Mouse (Mus musculus) kidney, postnatal 0 days (tissue): ENCODE data around the gene Sik2. TPM values are rescaled to one million over a fixed set of nuclear protein-coding genes. Genes with fewer than 3 reads are reported as not detected.

Experiments used
- ATAC-seq: fragments of 200-750 bp; cut with Nextera tagmentation; replicated peaks from 2 replicates; pipeline ENCODE4 v1.8.0; 2017; ENCODE audit warnings: low read depth, moderate number of reproducible peaks, moderate TSS enrichment, moderate library complexity; ENCODE audit not compliant: low FRiP score
- DNase-seq: peaks from one replicate; pipeline ENCODE4 v3.0.0-alpha.2; 2016; ENCODE audit warnings: low spot score
- H3K27ac ChIP-seq: fragments of 300-500 bp; sonication (generic); 2 replicates; pipeline ENCODE4 v1.5.1; 2014; ENCODE audit warnings: mild to moderate bottlenecking
- H3K27me3 ChIP-seq: fragments of 300-500 bp; sonication (generic); 2 replicates; pipeline ENCODE4 v1.6.1; 2014; ENCODE audit warnings: low read length, mixed read lengths; ENCODE audit not compliant: insufficient read depth
- H3K36me3 ChIP-seq: fragments of 300-500 bp; sonication (generic); 2 replicates; pipeline ENCODE4 v1.6.1; 2014; ENCODE audit warnings: low read length, mixed read lengths; ENCODE audit not compliant: insufficient read depth
- H3K4me1 ChIP-seq: fragments of 300-500 bp; sonication (generic); replicated peaks from 2 replicates; pipeline ENCODE4 v1.6.1; 2014; ENCODE audit warnings: antibody characterized with exemption, low read length, mixed read lengths; ENCODE audit not compliant: insufficient read depth
- H3K4me2 ChIP-seq: fragments of 300-500 bp; sonication (generic); 2 replicates; pipeline ENCODE4 v1.6.1; 2014; ENCODE audit warnings: mild to moderate bottlenecking, low read length, moderate library complexity, mixed read lengths
- H3K4me3 ChIP-seq: fragments of 300-500 bp; sonication (generic); replicated peaks from 2 replicates; pipeline ENCODE4 v1.5.1; 2014; ENCODE audit warnings: low read depth, low read length
- H3K9ac ChIP-seq: fragments of 300-500 bp; sonication (generic); 2 replicates; pipeline ENCODE4 v1.6.1; 2014; ENCODE audit warnings: low read depth, low read length
- H3K9me3 ChIP-seq: fragments of 300-500 bp; sonication (generic); replicated peaks from 2 replicates; pipeline ENCODE4 v1.6.1; 2016; ENCODE audit warnings: low read length, inconsistent platforms, mixed read lengths
- CTCF ChIP-seq: IDR thresholded peaks from 2 replicates; pipeline ENCODE4 v1.5.1; 2016; ENCODE audit warnings: antibody characterized with exemption, low read depth, mild to moderate bottlenecking, moderate library complexity
- WGBS: fragments of 180-500 bp; shearing (Covaris S2); extraction: QIAGEN DNeasy Blood & Tissue Kit; methylation state at CpG from one replicate; pipeline ENCODE4 v1.1.7; 2014; 5-methylcytosine and 5-hydroxymethylcytosine counted together
- polyA plus RNA-seq: library from polyadenylated mRNA; unstranded; fragments of >200 nt; fragmentation: Nextera tagmentation; extraction: Ambion mirVana; gene quantifications from 2 replicates; pipeline ENCODE4 v1.2.1, GENCODE M21; 2015

The Sik2 gene
- polyA plus RNA-seq, 1 experiment from 2014 or later = 12.5 TPM

GRCm38 (mm10) chr9:50948097-50948823 is 60.6 kb downstream of the Sik2 start:
- Histone ChIP-seq H3K4me2 (no peak overlapping the region), H3K9ac (no peak overlapping the region), H3K4me1 (no peaks in the 10 kb centered on the region), H3K27ac (no peak overlapping the region), H3K27me3 (no peaks in the 10 kb centered on the region), H3K4me3 (no peak overlapping the region), H3K36me3 (no peaks in the 10 kb centered on the region), H3K9me3 (no peaks in the 10 kb centered on the region)
- 88% methylated on average over 7 of the region's 7 CpGs for WGBS
- no peak for TF ChIP-seq CTCF
- no peak for ATAC-seq
- DNase-seq = no peak

DNA sequence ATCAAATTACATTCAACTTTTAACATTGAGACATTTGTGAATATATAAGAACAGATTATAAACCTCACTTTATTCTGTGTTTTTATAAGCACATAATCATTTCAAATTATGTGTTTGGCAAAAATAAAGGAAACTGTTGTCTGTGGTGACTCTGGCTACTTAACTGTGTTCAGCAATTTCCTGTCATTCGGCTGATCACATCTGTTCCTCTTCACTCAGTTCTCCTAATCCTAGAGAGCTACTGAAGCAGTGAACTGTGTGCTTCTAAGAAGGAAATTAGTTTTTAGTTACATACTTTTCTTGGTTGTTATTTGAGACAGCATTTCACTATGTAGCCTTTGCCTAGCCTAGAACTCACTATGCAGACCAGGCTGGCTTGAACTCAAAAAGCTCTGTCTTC is 62.5 kb downstream of the Sik2 start:
- ATAC-seq = no peak
- no peaks in the 10 kb centered on the region for H3K27me3 ChIP-seq
- H3K9me3 ChIP-seq = no peaks in the 10 kb centered on the region
- H3K27ac ChIP-seq = no peak overlapping the region
- DNase-seq = peak; percentile 44
- 23% methylated on average over 1 of the region's 1 CpGs for WGBS
- H3K4me1 ChIP-seq = peaks cover 4% of the 10 kb centered on the region; the same call in 1 of the 2 replicates
- no peaks in the 10 kb centered on the region for H3K36me3 ChIP-seq
- H3K9ac ChIP-seq = no peak overlapping the region
- H3K4me3 ChIP-seq = no peak overlapping the region
- no peak overlapping the region for H3K4me2 ChIP-seq
- TF ChIP-seq CTCF = no peak

DNA sequence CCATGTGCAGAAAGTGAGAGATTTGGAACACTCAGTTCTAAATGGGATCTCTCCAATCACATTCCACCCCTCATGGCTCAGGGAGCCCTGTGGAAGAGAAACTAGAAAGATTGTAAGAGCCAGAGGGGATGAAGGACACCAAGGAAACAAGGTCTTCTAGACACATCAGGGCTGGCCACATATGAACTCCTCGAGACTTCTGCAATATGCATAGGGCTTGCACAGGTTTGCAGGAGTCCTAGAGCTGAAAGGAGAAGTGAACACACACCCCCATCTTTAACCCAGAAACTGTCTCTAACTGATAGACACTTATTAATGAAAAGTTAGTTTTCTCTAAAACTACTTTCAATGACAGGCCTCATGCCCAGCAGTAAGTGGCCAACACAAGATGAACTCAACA is 64.0 kb downstream of the Sik2 start:
- H3K4me2 ChIP-seq = no peak overlapping the region
- no peak overlapping the region for H3K9ac ChIP-seq
- no peaks in the 10 kb centered on the region for H3K27me3 ChIP-seq
- H3K9me3 ChIP-seq = no peaks in the 10 kb centered on the region
- DNase-seq (no peak), ATAC-seq (no peak)
- H3K36me3 ChIP-seq = no peaks in the 10 kb centered on the region
- H3K27ac ChIP-seq = no peak overlapping the region
- TF ChIP-seq CTCF = no peak
- H3K4me3 ChIP-seq = no peak overlapping the region
- peaks cover 4% of the 10 kb centered on the region; the same call in 1 of the 2 replicates for H3K4me1 ChIP-seq
- WGBS = 93% methylated on average over 1 of the region's 1 CpGs

DNA sequence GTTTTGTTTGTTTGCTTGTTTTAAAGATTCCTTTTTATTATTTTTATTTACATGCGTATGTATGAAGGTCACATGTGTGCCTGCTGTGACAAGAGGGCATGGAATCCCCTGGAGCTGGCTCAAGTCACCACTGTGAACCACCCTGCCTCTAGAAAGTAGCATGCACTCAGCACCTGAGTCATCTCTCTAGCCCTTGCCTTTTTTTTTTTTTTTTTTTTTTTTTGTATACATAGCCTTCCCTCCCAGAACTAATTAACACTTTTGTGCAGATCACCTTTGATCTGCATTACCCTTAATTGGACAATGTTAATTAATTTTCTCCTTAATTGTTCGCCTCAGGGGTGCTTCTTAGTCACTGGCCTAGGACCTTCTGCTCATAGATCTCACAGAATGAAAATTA is 66.2 kb downstream of the Sik2 start:
- peaks cover 4% of the 10 kb centered on the region; the same call in 1 of the 2 replicates for H3K4me1 ChIP-seq
- H3K9ac ChIP-seq = no peak overlapping the region
- H3K9me3 ChIP-seq = no peaks in the 10 kb centered on the region
- H3K4me3 ChIP-seq = no peak overlapping the region
- WGBS = 87% methylated on average over 2 of the region's 2 CpGs
- no peak for ATAC-seq
- no peak overlapping the region for H3K27ac ChIP-seq
- no peak for DNase-seq
- no peak for TF ChIP-seq CTCF
- no peaks in the 10 kb centered on the region for H3K27me3 ChIP-seq
- no peaks in the 10 kb centered on the region for H3K36me3 ChIP-seq
- no peak overlapping the region for H3K4me2 ChIP-seq

DNA sequence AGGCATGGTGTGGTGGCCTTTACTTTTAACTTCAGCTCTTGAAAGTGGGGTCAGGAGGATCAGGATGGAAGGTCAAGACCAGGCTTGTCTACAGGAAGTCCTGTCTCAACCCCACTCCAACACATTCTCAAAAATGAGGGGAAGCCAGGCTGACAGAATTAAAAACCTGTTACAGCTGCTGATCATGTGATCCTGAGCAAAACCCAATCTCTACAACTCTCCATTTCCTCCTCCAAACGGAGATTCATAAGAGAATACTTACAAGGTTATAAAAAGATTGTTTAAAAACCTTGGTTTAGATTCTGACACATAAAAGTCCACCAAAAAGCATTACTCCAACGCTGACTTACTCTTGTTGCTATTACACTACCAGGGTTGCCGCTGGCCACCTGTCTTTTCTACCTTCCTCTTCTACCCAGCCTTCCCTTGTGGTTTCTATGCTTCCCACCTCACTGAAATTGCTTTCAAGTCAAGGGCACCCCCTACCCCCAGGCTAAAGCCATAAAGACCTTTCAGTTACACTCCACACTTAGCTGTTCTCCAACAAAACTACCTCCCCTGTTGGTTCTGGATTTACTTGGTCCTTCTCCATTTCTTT is 67.0 kb downstream of the Sik2 start:
- Histone ChIP-seq H3K4me3 (no peak overlapping the region), H3K36me3 (no peaks in the 10 kb centered on the region), H3K27me3 (no peaks in the 10 kb centered on the region), H3K4me1 (peaks cover 4% of the 10 kb centered on the region; the same call in 1 of the 2 replicates), H3K9ac (no peak overlapping the region), H3K9me3 (no peaks in the 10 kb centered on the region), H3K4me2 (no peak overlapping the region), H3K27ac (no peak overlapping the region)
- no peak for ATAC-seq
- TF ChIP-seq CTCF = no peak
- WGBS = 70% methylated on average over 3 of the region's 3 CpGs
- DNase-seq = no peak

GRCm38 (mm10) chr9:50929986-50930385 is 78.9 kb downstream of the Sik2 start:
- no peak for TF ChIP-seq CTCF
- H3K27ac ChIP-seq = no peak overlapping the region
- DNase-seq (no peak), ATAC-seq (no peak)
- H3K9me3 ChIP-seq = no peaks in the 10 kb centered on the region
- no peaks in the 10 kb centered on the region for H3K4me1 ChIP-seq
- no peak overlapping the region for H3K4me2 ChIP-seq
- H3K9ac ChIP-seq = no peak overlapping the region
- H3K27me3 ChIP-seq = no peaks in the 10 kb centered on the region
- H3K36me3 ChIP-seq = peaks cover 3% of the 10 kb centered on the region; the same call in 1 of the 2 replicates
- H3K4me3 ChIP-seq = no peak overlapping the region
